ENCODE assay signal across 33 mouse cellular contexts in genomic region chr12:83981615-83982014, GRCm38 (mm10). TPM values are rescaled to one million over a fixed set of nuclear protein-coding genes. Genes with fewer than 3 reads are reported as not detected.
"Had no signal": no experiment of that assay in that cellular context is flagged by ENCODE, and none has a peak within 500 bp of the region (broad histone marks: within the 10 kb centered on the region; RNA-seq: fewer than 3 reads in every experiment).

No protein-coding gene starts in this region.

- H3K27me3 ChIP-seq: heart, embryonic 12.5 days; hindbrain, embryonic 12.5 days; intestine, embryonic 15.5 days; limb, embryonic 12.5 days had no signal

- H3K9ac ChIP-seq: heart, embryonic 12.5 days; hindbrain, embryonic 12.5 days; hindbrain, embryonic 14.5 days; intestine, embryonic 15.5 days; limb, embryonic 12.5 days; liver, embryonic 14.5 days had no signal

- H3K4me1 ChIP-seq: hindbrain, embryonic 12.5 days; intestine, embryonic 15.5 days had no signal

- H3K27ac ChIP-seq: gastrocnemius, adult 2 months; heart, embryonic 10.5 days; hindbrain, embryonic 12.5 days; hindbrain, embryonic 14.5 days; intestine, embryonic 15.5 days; kidney, postnatal 0 days; layer of hippocampus, adult 2 months; left cerebral cortex, adult 2 months; limb, embryonic 10.5 days; limb, embryonic 12.5 days; liver, embryonic 14.5 days had no signal

- DNase-seq: gastrocnemius, adult 2 months; gastrocnemius, postnatal 10 days; gastrocnemius, postnatal 25 days; heart, adult 18-20 months; heart, postnatal 10 days; heart, postnatal 4 days; kidney, postnatal 25 days; kidney, postnatal 4 days had no signal

- H3K36me3 ChIP-seq: heart, embryonic 10.5 days; heart, embryonic 12.5 days; hindbrain, embryonic 10.5 days; hindbrain, embryonic 12.5 days; intestine, embryonic 15.5 days; limb, embryonic 10.5 days; limb, embryonic 12.5 days had no signal

- H3K4me3 ChIP-seq: gastrocnemius, adult 2 months; heart, embryonic 10.5 days; heart, embryonic 12.5 days; hindbrain, embryonic 10.5 days; hindbrain, embryonic 12.5 days; intestine, embryonic 15.5 days; layer of hippocampus, adult 2 months; left cerebral cortex, adult 2 months; limb, embryonic 10.5 days; limb, embryonic 12.5 days had no signal

- ATAC-seq: forebrain, embryonic 16.5 days; hindbrain, embryonic 16.5 days; inflammation-experienced regulatory T-cells, adult 6 months; intestine, embryonic 15.5 days; intestine, postnatal 0 days had no signal

- H3K4me2 ChIP-seq: heart, embryonic 12.5 days; hindbrain, embryonic 12.5 days; hindbrain, embryonic 14.5 days; intestine, embryonic 15.5 days; limb, embryonic 12.5 days; liver, embryonic 11.5 days had no signal

- H3K9me3 ChIP-seq: heart, embryonic 10.5 days; heart, embryonic 12.5 days; hindbrain, embryonic 10.5 days; hindbrain, embryonic 12.5 days; intestine, embryonic 15.5 days; limb, embryonic 10.5 days; limb, embryonic 12.5 days had no signal

RNA-seq across cellular contexts. Expression of gene Heatr4, which starts 3.0 kb away (rescaled TPM):
- total RNA-seq: gastrocnemius, adult 2 months; gastrocnemius, postnatal 10 days; gastrocnemius, postnatal 25 days; gastrocnemius, postnatal 4 days; granulocyte monocyte progenitor cell, adult 5-6 weeks; heart, adult 18-20 months; heart, adult 8-10 months; heart, postnatal 25 days; layer of hippocampus, adult 2 months; layer of hippocampus, postnatal 25 days; left cerebral cortex, adult 2 months; left cerebral cortex, postnatal 36 days had no signal
- polyA plus RNA-seq: forebrain, embryonic 16.5 days; heart, embryonic 10.5 days; heart, embryonic 12.5 days; heart, embryonic 14.5 days; heart, embryonic 16.5 days; hindbrain, embryonic 10.5 days; hindbrain, embryonic 12.5 days; hindbrain, embryonic 14.5 days; hindbrain, embryonic 16.5 days; inflammation-experienced regulatory T-cells, adult 6 months; intestine, embryonic 15.5 days; kidney, postnatal 0 days; limb, embryonic 10.5 days; limb, embryonic 12.5 days; liver, embryonic 11.5 days; liver, embryonic 14.5 days had no signal

RNA-seq across cellular contexts. Expression of gene Acot1, which starts 27.7 kb away (rescaled TPM):
- polyA plus RNA-seq: inflammation-experienced regulatory T-cells, adult 6 months had no signal
